Mouse (Mus musculus) ES-E14 (cell line): ENCODE data around the gene Proser2.

ENCODE experiments used
- CHD2 ChIP-seq: IDR thresholded peaks from 2 replicates; pipeline ENCODE4 v1.6.1; 2014; ENCODE audit warnings: mild to moderate bottlenecking, low read depth, low read length, inconsistent platforms
- ZNF384 ChIP-seq: IDR thresholded peaks from 2 replicates; pipeline ENCODE4 v1.6.1; 2012; ENCODE audit warnings: low read depth, low read length, inconsistent platforms

DNA sequence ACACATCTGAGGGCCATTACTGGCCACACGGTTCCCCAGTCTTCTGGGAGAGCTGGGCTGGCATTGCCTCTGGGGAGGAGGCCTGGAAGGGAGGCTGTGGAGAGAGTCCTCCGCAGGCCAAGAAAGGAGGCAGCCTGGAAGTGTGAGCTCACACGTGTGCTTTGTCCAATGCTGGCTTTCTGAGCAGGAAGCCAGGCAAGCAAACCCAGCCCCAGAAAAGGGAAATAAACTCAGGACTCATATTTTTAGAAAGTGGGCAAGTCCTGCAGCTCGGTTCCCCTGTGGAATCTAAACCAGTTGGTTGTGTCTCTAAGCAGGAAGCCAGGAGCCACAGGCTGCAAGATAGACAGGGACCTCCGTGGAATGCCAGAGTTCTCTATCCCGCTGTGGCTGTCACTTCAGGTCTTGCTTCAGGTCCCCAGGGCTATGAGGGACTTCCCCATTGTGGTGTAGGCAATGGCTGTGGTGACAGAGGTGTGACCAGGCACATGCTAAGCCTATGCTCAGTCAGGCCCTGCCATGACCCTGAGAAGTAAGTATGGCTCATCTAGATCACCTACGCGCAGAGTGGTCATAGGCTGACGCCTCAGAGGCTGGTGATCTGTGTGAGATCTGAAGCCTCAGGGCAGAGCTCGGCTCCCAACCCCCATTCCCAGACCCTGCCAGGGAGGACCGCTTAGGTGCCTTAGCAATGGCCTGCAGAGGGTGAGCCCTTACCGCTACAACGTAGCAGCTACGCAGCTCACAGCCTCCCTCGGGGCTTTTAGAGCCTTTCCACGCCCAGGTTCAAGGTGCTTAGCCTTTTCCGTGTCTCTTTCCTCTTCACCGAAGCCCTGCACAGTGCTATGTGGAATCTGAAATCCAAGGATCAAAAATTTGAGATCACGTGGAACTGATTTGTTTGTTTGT, 44.1 kb downstream of the Proser2 start:
- TF ChIP-seq CHD2 (no peak), ZNF384 (no peak)
